Mouse (Mus musculus) bone marrow, adult 2 months (tissue): Measurements from ENCODE around the gene Sppl2a.

Source experiments
- CTCF ChIP-seq: fragments of 200-500 bp; IDR thresholded peaks from 2 replicates; pipeline ENCODE4 v1.5.1; 2011; ENCODE audit warnings: low read length, control low read depth; ENCODE audit not compliant: control insufficient read depth, insufficient read depth
- POLR2A ChIP-seq: fragments of 200-500 bp; IDR thresholded peaks from 2 replicates; pipeline ENCODE4 v1.6.1; 2011; ENCODE audit warnings: low read depth, mild to moderate bottlenecking, control low read depth, low read length, borderline replicate concordance; ENCODE audit not compliant: control insufficient read depth

DNA sequence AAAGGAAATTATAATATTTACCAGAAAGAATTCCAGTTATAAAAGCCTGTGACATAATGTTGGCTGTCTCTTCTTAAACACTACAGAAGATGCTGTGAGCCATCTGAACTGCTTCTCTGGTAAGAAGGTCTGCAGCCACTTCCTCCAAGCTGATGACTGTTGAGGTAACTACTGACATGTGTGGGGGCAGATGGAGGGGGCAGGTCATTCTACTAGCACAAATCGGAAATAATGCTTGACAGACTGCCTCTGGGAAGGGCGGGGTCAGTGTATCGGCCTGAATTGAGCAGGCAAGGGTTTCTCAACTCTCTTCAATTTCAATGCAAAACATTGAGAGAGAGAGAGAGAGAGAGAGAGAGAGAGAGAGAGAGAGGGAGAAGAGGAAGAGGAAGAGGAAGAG is 28.9 kb downstream of the Sppl2a start:
- TF ChIP-seq POLR2A: no peak
- TF ChIP-seq CTCF: no peak
